Mouse (Mus musculus) heart, postnatal 4 days (tissue): ENCODE measurements around the gene Nans. TPM values are rescaled to one million over a fixed set of nuclear protein-coding genes. Genes with fewer than 3 reads are reported as not detected.

Source experiments
- DNase-seq: peaks from one replicate; pipeline ENCODE4 v3.0.0; 2021
- total RNA-seq, 2 experiments: library from RNA; stranded (reverse); gene quantifications; 2 replicates each; pipeline ENCODE4 v1.2.3; 2021

Nans gene
- total RNA-seq, 2 experiments from 2014 or later = 42.4 to 45.0 TPM

DNA sequence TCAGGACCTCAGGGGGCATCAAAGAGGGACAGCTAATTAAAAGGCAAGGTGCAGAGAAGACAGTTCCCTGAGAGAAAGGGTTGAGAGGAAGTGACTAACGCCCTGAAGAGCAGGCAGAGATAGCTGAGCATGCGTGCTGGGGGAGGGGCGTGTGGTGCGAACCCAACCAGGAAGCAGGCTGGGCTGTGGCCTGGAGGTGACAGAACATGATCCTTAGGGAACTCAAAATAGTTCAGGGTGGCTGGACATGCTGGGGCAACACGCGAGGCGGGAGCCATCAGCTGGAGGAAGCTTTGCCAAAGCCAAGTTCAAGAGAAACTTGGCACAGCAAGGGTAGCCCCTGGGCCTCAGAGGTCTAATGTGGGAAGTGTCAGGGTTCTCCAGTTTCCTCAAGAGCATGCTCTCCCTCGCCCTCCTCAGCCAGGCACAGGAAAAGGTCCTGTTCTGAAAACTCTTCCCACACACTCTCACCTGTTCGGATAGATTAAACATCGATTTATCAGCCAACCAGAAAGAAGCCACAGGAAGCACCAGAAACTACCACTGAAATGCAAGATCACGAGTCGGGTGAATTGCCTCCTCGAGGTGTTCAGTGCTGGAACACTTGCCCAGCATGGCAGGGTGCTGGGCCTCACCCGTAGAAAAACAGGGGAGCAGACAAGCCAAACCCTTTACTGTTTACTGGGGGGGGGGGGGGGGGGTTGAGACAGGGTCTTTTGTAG lies 3.2 kb upstream of the Nans start:
- peak; percentile 80 for DNase-seq

GRCm38 (mm10) chr4:46487348-46487747 lies 1.7 kb upstream of the Nans start:
- peak; percentile 71 for DNase-seq

GRCm38 (mm10) chr4:46493071-46493470 lies 4.0 kb downstream of the Nans start:
- no peak for DNase-seq

DNA sequence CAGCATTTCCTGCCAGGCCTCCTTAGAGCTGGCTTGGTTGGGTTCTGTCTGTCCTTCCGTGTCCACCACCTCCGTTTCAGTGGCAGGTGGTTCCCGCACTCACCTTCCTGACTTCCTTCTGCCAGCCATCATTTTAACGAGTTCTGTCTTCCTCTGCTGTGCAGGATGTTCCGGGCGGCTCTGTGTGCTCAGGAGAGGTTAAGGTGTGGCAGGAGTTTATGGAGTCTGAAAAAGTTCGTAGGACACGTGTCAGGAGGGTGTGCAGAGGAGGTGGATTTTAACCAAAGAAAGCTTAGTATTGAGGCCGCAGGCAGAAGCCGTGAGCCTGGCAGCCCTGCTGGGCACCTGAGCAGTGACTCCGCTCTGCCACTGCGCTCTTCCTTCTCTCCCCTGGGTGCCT lies 6.5 kb downstream of the Nans start:
- DNase-seq = no peak

DNA sequence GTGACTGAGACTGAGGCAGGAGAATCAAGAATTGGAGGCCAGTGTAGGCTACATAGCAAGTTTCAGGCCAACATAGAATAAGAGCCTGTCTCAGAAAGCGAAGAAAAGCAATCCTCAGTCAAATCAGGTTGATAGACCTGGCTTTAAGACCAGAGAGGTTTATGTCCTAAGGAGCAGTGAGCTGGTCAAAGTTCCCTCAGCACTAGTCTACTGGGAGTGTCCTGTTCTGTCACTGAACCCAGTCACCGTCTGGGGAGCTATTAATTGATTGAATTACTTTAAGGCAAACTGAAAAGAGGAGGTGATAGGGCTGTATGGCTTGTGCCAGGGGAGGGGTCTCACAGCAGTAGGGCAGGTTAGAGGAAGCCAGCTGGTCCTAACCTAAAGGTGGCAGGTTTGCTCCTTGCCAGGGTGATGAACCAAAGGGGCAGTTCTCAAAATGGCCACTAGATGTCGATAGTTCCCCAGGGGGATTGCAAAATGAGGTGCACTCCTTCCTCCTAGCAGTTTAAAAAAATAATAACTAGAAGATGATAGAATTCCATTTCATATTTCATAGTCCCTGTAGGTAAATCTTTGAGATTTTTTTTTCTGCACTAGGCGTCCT lies 8.3 kb downstream of the Nans start:
- peak; percentile 85 for DNase-seq

- DNase-seq = no peak
Observed at GRCm38 (mm10) chr4:46498511-46498910, 9.5 kb downstream of the Nans start.

DNA sequence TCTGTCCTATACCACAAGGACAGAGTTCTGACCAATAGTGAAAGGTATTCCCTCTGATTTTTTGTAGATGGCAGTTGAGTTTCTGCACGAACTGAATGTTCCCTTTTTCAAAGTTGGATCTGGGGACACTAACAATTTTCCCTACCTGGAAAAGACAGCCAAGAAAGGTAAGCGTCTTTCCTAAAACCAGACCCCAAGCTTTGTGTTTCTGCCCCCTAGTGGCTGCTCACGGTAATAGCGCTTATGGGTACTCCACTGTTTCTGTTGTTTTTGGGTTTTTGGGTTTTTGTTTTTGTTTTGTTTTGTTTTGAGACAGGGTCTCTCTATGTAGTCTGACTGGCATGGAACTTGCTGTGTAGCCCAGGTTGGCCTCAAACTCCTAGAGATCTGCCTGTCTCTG lies 9.9 kb downstream of the Nans start:
- peak; percentile 56 for DNase-seq

- no peak for DNase-seq
Observed at GRCm38 (mm10) chr4:46502606-46503502, 13.8 kb downstream of the Nans start.

DNA sequence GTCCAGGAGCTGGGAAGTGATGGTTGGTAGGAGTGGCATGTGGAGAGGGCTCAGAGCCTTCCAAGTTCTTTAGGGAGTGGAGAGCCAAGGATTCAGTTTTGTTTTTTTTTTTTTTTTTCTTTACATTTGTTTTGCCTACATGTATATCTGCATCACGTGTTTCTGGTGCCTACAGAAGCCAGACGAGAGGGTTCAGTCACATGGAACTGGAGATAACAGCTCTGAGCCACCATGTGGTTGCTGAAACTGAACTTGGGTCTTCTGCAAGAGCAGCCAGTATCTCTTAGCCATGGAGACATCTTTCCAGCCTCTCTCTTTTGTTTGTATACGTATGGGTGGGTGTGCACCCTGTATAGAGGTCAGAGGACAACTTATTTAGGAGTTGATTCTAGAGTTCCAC lies 14.8 kb downstream of the Nans start:
- DNase-seq = no peak

DNA sequence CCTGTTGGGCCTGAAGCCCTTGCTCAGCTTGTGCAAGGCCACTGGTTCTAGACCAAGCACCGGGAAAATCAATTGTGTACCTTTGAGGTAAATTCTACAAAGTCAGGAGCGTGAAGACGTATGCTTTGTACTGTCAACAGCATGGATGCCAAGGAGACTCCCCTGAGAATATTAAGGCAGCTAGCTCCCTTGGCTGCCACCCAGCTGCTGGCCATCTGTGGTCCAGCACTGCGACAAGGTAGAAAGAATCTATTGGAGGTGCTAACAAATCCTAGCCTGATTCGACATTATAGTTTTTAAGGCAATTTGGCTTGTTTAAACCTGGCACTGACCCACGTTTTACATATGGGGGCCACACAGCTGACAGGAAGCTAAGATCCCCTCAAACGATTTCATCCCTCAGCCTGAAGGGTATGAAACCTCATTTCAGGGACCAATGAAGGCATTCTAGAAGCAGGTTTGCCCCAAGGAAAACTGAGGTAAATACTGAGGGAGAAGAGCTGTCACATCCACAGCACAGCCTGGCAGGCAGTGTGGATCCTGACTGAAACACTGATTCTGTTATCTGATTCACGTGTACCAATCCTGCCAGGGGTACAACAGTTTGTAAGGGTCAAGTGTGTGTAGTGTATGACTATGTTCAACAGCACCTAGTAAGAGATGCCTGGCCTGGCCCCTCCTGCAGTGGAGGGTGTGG lies 16.5 kb downstream of the Nans start:
- no peak for DNase-seq

DNA sequence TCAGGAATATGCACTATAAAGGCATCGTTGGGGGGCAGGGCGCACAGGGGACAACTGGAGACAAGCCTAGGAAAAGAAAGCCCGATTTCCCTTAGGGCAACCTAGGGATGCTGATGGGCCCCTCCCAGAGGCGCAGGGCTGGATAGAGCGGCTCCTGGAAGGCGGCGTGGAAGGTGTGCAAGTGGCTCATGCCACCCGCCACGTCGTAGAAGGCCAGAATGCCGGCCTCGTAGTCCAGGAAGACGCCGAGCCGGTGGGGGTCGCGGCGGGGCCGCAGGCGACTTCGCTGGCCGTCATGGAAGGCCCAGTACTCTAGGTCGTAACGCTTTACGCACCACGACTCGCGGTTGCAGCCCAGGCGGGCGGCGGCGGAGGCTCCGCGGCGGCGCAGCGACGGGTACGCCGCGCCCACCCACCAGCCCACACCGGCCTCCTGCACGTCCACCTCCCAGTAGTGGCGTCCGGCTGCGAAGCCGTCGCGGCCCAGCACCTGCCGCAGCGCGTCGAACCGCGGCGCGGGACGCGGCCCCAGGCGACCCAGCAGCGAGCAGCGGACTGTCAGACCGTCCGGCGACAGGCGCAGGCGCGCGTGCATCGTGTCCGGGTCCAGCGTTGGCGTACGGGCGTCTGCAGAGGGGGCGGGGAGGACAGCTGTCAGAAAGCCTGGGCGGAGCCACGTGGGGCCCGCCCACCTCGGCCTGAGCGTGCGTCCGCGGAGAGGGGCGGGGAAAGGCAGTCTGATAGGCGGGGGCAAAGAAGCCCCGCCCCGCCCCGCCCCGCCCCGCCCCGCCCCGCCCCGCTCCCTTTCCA lies 18.0 kb downstream of the Nans start:
- DNase-seq = peak; percentile 97

DNA sequence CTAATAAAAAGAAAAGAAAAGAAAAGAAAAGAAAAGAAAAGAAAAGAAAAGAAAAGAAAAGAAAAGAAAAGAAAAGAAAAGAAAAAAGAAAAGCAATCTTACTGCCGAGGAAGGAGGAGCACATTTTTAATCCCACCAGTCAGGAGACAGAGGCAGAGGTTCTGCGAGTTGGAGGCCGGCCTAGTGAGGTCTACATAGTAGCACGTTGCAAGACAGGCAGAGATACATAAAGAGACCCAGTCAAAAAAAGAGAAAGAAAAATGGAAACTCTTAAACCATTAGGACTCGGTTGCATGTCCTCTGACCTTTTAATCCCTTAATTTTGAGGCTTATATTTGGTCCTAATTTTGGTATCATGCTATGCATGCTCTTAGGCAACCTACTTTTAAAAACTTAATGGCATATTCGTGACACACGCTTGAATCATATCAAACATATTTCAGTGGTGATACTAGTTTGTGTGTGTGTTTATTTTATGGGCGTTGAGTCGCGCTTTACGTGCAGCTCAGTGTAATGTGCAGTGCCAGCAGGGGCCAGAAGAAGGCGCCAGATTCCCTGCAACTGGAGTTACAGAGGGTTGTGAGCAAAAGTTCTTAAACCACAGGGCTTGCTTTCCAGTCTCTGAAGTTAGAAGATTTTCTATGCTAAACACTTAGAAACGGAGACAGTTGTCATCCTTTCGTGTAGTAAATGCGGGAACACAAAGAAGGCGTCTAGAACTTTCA lies 18.9 kb downstream of the Nans start:
- DNase-seq = peak; percentile 92

- DNase-seq = peak; percentile 40
Observed at GRCm38 (mm10) chr4:46520491-46520890, 31.4 kb downstream of the Nans start.

GRCm38 (mm10) chr4:46521457-46521856 lies 32.4 kb downstream of the Nans start:
- DNase-seq = no peak

GRCm38 (mm10) chr4:46523324-46523723 lies 34.3 kb downstream of the Nans start:
- DNase-seq = no peak

DNA sequence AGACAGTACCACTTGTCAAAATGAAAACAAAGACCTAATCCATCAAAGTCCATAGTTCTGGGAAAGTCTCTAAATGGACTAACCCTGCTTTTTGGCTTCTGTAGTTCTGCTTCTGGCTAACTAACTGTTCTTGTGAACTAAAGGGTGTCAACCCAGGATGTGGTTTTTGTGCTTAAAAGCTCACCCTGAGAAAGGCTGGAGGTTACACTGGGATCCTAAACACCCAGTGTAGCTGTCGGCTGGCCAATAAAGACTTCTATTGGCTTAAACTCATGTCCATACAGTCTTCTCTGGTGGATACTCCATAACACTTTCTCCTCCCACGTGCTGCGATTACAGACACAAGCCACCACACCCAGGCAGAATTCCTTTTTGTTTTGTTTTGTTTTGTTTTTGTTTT lies 37.2 kb downstream of the Nans start:
- DNase-seq = no peak

DNA sequence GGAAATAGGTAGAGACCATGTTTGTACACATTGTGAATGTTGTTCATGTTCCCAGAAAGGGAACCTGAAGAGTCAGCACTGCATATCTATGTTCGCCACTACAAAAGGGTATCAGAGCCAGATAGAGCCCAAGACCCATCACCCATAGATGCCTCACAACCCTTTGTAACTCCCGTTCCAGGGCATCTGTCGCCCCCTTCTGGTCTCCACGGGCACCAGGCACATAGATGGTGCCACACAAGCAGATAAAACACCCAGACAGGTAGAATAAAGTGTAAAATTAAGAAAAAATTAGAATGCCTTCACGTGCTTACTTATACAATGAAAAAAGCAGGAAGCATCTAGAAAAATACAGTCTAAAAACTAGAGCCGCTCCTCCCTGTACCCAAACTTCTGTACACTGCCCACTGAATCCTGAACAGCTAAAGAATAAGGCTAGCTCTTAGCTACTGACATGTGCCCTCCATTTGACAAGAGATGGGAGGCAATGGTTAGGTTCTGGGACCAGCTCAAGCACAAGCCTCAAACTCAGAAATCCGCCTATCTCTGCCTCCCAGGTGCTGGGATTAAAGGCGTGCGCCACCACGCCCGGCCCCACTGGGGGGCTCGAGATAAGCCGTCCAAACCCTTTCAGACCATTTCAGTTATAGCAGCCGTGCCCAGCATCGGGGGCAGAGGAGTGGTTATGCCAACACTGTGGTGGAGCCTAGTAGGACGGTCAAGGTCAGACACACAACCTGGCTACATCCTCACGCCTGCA lies 37.9 kb downstream of the Nans start:
- DNase-seq = no peak

GRCm38 (mm10) chr4:46527558-46527926 lies 38.5 kb downstream of the Nans start:
- no peak for DNase-seq

DNA sequence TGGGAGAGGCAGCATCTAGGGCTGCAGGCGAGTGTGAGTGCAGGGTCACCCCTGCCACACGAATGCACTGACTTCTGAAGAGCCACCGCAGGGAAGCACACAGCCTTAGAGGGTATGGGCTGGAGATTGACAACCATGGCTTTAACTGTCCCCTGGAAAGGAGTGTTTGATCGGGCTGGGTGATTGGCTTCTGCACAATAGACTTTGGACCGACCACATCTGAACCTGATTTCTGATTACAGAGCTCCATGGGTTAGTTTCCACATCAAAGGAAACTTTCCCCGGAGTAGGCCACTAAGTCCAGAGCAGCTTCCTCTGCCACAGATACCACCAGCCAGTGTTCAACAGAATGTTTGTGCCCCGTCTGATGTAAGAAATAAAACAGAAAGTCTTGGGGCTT lies 40.7 kb downstream of the Nans start:
- no peak for DNase-seq

- no peak for DNase-seq
Observed at GRCm38 (mm10) chr4:46532511-46532910, 43.5 kb downstream of the Nans start.
